Mouse (Mus musculus) hindbrain, embryonic 15.5 days (tissue): Measurements from ENCODE around the gene Traip. TPM values are rescaled to one million over a fixed set of nuclear protein-coding genes. Genes with fewer than 3 reads are reported as not detected.

Source experiments
- ATAC-seq: fragments of 200-750 bp; cut with Nextera tagmentation; 2 replicates; pipeline ENCODE4 v1.8.0; 2017; ENCODE audit warnings: low read depth, moderate number of reproducible peaks, moderate TSS enrichment; ENCODE audit not compliant: low FRiP score
- H3K27ac ChIP-seq: fragments of 300-500 bp; sonication (generic); replicated peaks from 2 replicates; pipeline ENCODE4 v1.5.1; 2015; ENCODE audit warnings: mild to moderate bottlenecking, inconsistent platforms
- H3K27me3 ChIP-seq: fragments of 300-500 bp; sonication (generic); 2 replicates; pipeline ENCODE4 v1.6.1; 2015; ENCODE audit warnings: control low read depth, inconsistent platforms
- H3K36me3 ChIP-seq: fragments of 300-500 bp; sonication (generic); 2 replicates; pipeline ENCODE4 v1.6.1; 2015; ENCODE audit warnings: control low read depth, inconsistent platforms
- H3K4me1 ChIP-seq: fragments of 300-500 bp; sonication (generic); replicated peaks from 2 replicates; pipeline ENCODE4 v1.6.1; 2015; ENCODE audit warnings: control low read depth, inconsistent platforms
- H3K4me2 ChIP-seq: fragments of 300-500 bp; sonication (generic); 2 replicates; pipeline ENCODE4 v1.6.1; 2015; ENCODE audit warnings: moderate library complexity, mild to moderate bottlenecking, inconsistent platforms
- H3K4me3 ChIP-seq: fragments of 300-500 bp; sonication (generic); 2 replicates; pipeline ENCODE4 v1.5.1; 2015; ENCODE audit warnings: mild to moderate bottlenecking, inconsistent platforms
- H3K9ac ChIP-seq: fragments of 300-500 bp; sonication (generic); 2 replicates; pipeline ENCODE4 v1.6.1; 2015; ENCODE audit warnings: inconsistent platforms
- H3K9me3 ChIP-seq: fragments of 300-500 bp; sonication (generic); 2 replicates; pipeline ENCODE4 v1.6.1; 2016; ENCODE audit warnings: control low read depth, inconsistent platforms
- WGBS: fragments of 180-500 bp; shearing (Covaris S2); methylation state at CpG from one replicate; pipeline ENCODE4 v1.1.7; 2015; 5-methylcytosine and 5-hydroxymethylcytosine counted together
- polyA plus RNA-seq: library from polyadenylated mRNA; unstranded; fragments of >200 nt; fragmentation: Nextera tagmentation; extraction: Ambion mirVana; gene quantifications from 2 replicates; pipeline ENCODE4 v1.2.1, GENCODE M21; 2015

The Traip gene
- polyA plus RNA-seq, 1 experiment from 2014 or later, result 10.5 TPM

DNA sequence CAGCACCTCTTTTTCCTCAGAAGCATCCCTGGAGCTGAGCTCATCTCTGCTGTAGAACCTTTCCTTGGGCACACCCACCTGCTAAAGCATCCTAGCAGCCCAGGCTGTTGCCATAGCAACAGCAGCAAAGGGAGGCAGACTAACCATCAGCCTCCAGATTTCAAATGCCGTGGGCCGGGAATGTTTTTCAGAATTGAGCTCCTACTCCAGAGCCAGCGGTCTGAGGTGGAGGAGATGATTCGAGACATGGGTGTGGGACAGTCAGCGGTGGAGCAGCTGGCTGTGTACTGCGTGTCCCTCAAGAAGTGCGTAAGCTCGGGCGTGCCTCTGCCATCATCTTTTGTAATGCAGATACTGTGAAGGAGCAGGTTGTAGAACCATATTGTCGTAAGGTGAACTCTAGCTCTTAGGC is 11.4 kb downstream of the Traip start:
- peak overlapping the region; percentile 44 for H3K4me2 ChIP-seq
- no peaks in the 10 kb centered on the region for H3K36me3 ChIP-seq
- ATAC-seq, result peak; percentile 78
- peaks cover 22% of the 10 kb centered on the region for H3K4me1 ChIP-seq
- no peaks in the 10 kb centered on the region for H3K27me3 ChIP-seq
- 0 out of 2 replicates have a peak overlapping the region, but pooled peaks have one; percentile 8 for H3K9ac ChIP-seq
- H3K27ac ChIP-seq, result peak overlapping the region; percentile 82
- WGBS, result 60% methylated on average over 10 of the region's 10 CpGs
- 0 out of 2 replicates have a peak overlapping the region, but pooled peaks have one; percentile 7 for H3K4me3 ChIP-seq
- H3K9me3 ChIP-seq, result no peaks in the 10 kb centered on the region

DNA sequence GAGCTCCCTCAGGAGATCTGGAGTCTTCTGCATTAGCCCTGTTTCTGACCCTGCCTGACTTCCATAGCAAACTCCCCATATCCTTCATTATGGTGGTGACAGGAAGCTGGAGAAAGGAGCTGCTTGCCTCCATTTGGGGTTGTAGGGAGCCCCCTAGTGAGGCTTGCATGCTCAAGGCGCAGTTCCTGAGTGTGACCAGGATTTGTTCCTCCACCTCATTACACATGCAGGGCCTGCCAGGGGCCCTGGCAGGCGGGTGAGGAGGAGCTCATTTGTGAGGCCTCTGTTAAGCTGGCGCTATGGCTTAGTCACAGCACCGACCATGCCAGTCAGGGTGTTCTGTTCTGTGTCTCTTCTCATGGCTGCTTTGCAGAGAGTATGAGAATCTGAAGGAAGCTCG is 11.9 kb downstream of the Traip start:
- no peaks in the 10 kb centered on the region for H3K36me3 ChIP-seq
- H3K4me1 ChIP-seq, result peaks cover 22% of the 10 kb centered on the region
- 44% methylated on average over 5 of the region's 5 CpGs for WGBS
- no peaks in the 10 kb centered on the region for H3K27me3 ChIP-seq
- no peaks in the 10 kb centered on the region for H3K9me3 ChIP-seq
- H3K4me2 ChIP-seq, result peak overlapping the region; percentile 44
- H3K27ac ChIP-seq, result peak overlapping the region; percentile 82
- ATAC-seq, result peak; percentile 52; the same call in 1 of the 2 replicates
- no peak overlapping the region for H3K9ac ChIP-seq
- no peak overlapping the region for H3K4me3 ChIP-seq

DNA sequence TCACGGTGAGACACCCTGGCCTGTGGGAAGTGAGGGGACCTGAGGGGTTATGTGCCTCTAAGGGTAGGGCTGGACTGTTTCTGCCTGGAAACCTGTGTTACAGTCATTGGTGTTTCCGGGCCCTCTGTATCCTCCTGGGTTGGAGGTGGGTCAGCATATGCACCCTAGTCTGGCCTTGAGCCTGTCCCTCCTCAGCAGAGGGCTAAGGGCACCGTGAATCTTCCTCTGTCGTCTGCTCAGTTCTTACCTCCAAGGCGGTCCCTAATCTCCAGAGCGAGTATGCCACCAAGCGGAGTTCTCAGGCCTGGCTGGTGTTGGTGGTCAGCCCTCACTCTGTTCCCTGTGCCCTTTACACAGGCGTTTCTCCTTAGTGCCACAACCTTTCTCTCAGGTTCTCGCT is 13.0 kb downstream of the Traip start:
- Histone ChIP-seq H3K36me3 (no peaks in the 10 kb centered on the region), H3K9me3 (no peaks in the 10 kb centered on the region), H3K9ac (no peak overlapping the region), H3K4me3 (no peak overlapping the region), H3K27me3 (no peaks in the 10 kb centered on the region), H3K4me1 (peaks cover 22% of the 10 kb centered on the region), H3K4me2 (no peak overlapping the region), H3K27ac (no peak overlapping the region)
- ATAC-seq, result no peak
- 94% methylated on average over 9 of the region's 9 CpGs for WGBS

DNA sequence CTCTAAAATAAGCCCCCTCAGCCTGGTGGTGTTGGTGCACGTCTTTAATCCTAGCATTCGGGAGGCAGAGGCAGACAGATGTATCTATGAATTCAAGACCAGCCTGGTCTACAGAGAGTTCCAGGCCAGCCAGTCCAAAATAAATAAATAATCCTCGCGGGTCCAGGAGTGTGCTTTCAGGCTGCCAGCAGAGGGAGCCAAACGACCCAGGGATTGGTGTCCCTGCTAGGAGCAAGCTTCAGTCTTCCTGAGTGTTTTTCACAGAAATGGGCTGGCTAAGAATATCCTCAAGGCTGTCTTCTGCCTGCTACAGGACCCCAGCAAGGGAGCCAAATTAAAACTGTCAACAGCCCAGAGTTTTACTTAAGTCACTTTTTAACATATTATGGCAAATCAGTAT is 13.8 kb downstream of the Traip start:
- peaks cover 22% of the 10 kb centered on the region for H3K4me1 ChIP-seq
- H3K36me3 ChIP-seq, result no peaks in the 10 kb centered on the region
- H3K27ac ChIP-seq, result no peak overlapping the region
- H3K4me2 ChIP-seq, result no peak overlapping the region
- H3K4me3 ChIP-seq, result no peak overlapping the region
- 26% methylated on average over 5 of the region's 5 CpGs for WGBS
- H3K9me3 ChIP-seq, result no peaks in the 10 kb centered on the region
- ATAC-seq, result no peak
- no peak overlapping the region for H3K9ac ChIP-seq
- H3K27me3 ChIP-seq, result no peaks in the 10 kb centered on the region

DNA sequence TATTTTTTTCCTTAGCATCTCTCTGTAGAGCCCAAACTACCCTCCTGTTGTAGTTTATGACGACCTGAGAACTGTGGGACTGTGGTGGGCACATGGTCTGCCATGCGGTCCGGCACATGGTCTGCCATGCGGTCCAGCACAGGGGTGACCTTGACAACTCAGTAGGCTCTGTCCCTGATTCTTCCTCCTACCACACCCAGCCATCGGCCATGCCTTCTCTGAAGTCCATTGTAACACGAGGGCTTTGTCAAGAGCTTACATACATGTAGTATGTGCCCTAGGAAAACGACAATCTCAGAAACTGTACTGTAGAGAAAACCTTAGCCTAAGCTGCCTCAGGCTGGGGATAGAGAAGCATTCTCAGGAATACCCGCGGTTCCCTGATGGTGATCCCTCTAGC is 14.7 kb downstream of the Traip start:
- no peak overlapping the region for H3K4me3 ChIP-seq
- H3K27ac ChIP-seq, result no peak overlapping the region
- no peaks in the 10 kb centered on the region for H3K36me3 ChIP-seq
- H3K4me2 ChIP-seq, result no peak overlapping the region
- ATAC-seq, result no peak
- no peak overlapping the region for H3K9ac ChIP-seq
- no peaks in the 10 kb centered on the region for H3K27me3 ChIP-seq
- H3K4me1 ChIP-seq, result peaks cover 22% of the 10 kb centered on the region
- no peaks in the 10 kb centered on the region for H3K9me3 ChIP-seq
- 97% methylated on average over 9 of the region's 9 CpGs for WGBS

DNA sequence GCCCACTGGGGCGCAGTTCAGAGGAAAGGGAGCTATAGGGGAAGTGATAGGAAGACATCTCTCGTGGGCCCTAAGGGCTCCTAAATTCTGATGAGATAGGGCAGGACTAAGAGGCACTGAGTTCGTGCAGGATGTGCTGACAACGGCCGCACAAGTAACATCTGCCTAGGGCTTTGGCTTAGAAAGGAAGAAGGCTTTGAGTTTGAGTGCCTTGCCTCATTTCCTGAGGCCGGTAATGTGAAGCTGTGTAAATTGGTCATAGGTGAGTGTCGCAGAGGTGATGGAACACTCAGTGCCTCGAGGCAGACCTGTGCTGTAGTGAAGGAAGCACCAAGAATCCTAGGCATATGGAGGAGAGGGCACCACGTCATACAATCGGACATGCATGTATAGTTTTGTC is 16.7 kb downstream of the Traip start:
- Histone ChIP-seq H3K27ac (no peak overlapping the region), H3K9me3 (no peaks in the 10 kb centered on the region), H3K4me1 (peaks cover 8% of the 10 kb centered on the region), H3K4me2 (no peak overlapping the region), H3K36me3 (no peaks in the 10 kb centered on the region), H3K27me3 (no peaks in the 10 kb centered on the region), H3K9ac (no peak overlapping the region), H3K4me3 (no peak overlapping the region)
- no peak for ATAC-seq
- 95% methylated on average over 10 of the region's 10 CpGs for WGBS

DNA sequence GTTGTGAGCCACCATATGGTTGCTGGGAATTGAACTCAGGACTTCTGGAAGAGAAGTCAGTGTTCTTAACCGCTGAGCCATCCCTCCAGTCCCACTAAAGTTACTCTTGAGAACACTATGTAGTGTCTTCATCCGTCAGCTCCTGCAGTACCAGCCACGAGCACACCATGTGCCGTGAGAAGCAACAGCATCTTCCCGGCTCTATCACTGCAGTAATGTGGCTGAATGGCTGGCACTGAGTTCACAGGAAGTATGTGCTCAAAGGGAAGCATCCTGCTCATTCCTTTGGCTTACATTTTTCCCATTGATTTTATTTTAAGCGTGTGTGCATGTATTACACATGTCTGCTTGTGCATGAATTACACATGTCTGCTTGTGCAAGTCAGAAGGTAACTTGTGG is 17.5 kb downstream of the Traip start:
- Histone ChIP-seq H3K27ac (no peak overlapping the region), H3K9me3 (no peaks in the 10 kb centered on the region), H3K4me1 (peaks cover under 1% of the 10 kb centered on the region), H3K4me2 (no peak overlapping the region), H3K9ac (no peak overlapping the region), H3K27me3 (no peaks in the 10 kb centered on the region), H3K36me3 (no peaks in the 10 kb centered on the region), H3K4me3 (no peak overlapping the region)
- WGBS, result 89% methylated on average over 6 of the region's 6 CpGs
- ATAC-seq, result no peak

DNA sequence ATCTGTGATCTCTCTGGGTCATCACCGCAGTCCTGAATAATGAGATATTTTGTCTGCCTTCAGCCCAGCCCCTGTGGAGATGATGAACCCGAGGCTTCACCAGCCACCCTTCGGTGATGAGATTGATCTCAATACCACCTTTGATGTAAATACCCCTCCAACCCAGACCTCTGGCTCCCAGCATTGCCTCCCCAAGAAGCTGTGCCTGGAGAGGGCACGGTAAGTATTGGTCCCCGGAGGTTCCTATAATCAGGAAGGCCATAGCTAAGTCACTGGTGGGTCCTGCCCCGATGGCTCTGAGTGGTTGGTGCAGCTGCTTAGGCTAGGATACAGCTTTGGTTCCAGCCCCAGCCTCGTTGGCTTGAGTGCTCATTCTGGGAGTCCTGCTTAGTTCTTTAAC is 18.6 kb downstream of the Traip start:
- 92% methylated on average over 7 of the region's 7 CpGs for WGBS
- Histone ChIP-seq H3K9me3 (no peaks in the 10 kb centered on the region), H3K4me2 (no peak overlapping the region), H3K4me1 (no peaks in the 10 kb centered on the region), H3K27me3 (no peaks in the 10 kb centered on the region), H3K36me3 (no peaks in the 10 kb centered on the region), H3K9ac (no peak overlapping the region), H3K4me3 (no peak overlapping the region), H3K27ac (no peak overlapping the region)
- no peak for ATAC-seq

DNA sequence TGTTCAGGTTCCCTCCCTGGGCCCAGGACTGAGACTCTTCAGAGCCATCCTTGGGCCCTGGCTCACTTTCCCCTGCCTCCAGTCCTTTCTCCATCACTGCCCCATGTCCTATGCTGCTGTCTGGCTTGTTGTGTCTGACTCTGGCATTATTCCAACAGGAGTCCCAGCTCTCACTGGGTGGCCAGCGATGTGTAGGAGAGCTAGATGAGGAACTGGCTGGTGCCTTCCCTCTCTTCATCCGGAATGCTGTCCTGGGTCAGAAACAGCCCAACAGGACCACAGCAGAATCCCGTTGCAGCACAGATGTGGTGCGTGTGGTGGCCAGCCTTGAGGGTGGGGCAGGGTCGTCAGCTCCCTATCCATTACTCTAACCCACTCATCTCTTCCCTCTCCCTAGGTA is 20.4 kb downstream of the Traip start:
- Histone ChIP-seq H3K9ac (no peak overlapping the region), H3K27ac (no peak overlapping the region), H3K4me1 (no peaks in the 10 kb centered on the region), H3K4me3 (no peak overlapping the region), H3K9me3 (no peaks in the 10 kb centered on the region), H3K36me3 (no peaks in the 10 kb centered on the region), H3K4me2 (no peak overlapping the region), H3K27me3 (no peaks in the 10 kb centered on the region)
- ATAC-seq, result no peak
- 85% methylated on average over 5 of the region's 5 CpGs for WGBS

DNA sequence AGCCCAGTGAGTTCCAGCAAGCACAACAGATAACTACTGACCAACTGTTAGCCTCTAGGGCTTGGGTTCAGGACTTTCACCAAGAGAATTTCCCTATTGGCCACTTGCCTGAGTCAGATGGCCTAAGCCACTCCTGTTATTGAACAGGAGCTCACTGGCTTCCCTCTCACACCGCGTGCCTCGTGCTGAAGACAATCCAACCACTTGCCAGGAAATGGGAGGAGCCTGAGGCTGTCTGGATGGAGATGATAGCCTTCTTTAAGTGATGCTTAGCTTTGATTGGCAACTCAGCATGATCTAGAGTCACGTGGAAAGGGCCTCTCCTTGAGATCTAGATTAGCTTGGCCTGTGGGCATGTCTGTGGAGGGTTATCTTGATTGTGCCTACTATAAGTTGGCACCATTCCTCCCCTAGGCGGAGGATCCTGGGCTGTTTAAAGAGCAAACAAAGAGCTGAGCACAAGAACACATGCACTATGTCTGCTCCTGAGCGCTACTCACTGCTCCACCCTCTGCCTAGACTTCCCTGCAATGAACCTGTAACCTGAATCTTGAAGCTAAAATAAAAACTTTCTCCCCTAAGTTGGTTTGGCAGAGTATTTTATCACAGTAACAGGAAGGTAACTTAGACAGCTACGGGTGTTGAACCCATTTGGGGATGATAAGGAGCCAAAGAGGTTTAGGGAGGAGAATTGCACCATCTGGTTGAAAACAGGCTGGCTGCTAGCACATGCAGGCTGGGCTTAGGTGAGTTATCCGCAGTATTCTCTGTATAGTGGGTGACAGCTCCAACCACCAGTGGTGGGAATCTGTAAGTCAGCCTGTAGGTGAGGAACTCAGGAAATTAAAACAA is 22.0 kb downstream of the Traip start:
- Histone ChIP-seq H3K9me3 (no peaks in the 10 kb centered on the region), H3K4me3 (no peak overlapping the region), H3K27me3 (no peaks in the 10 kb centered on the region), H3K4me2 (no peak overlapping the region), H3K9ac (no peak overlapping the region), H3K27ac (no peak overlapping the region), H3K36me3 (no peaks in the 10 kb centered on the region), H3K4me1 (no peaks in the 10 kb centered on the region)
- no peak for ATAC-seq
- 82% methylated on average over 8 of the region's 8 CpGs for WGBS

DNA sequence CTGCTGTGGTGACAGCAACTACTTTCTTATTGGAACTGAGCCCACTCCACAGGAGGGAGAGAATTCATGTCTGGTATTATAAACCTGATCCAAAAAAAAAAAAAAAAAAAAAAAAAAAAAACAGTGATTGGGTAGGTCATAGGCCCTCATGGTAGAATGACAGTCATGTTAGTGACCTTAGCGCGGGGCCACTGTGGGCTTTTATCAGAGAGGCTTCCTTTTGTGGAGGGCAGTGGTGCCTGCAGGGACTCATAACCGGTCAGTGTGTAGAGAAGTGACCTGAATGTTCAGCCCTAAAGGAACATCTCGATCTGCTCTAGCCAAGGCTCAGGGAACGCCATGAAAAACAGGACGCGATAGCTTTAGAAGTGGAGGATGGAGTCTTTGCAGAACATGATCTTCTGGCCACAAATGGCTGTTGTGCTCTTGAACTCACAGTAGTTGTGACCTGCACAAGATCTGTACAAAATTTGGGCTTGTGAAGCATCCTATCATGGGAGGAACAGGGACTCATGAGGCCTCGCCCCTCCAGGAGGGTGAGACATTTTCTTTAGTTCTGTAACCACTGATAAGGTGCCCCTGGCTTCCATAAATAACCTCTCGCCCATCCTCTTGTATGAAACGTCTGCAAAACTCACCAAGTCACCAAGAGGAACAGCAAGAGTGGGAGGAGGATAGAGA is 24.7 kb downstream of the Traip start:
- no peak for ATAC-seq
- WGBS, result 85% methylated on average over 10 of the region's 10 CpGs
- H3K4me1 ChIP-seq, result no peaks in the 10 kb centered on the region

More for the DNA sequence above, 24.7 kb downstream of the Traip start:
- Histone ChIP-seq H3K9ac (no peak overlapping the region), H3K27ac (no peak overlapping the region), H3K27me3 (no peaks in the 10 kb centered on the region), H3K4me2 (no peak overlapping the region), H3K36me3 (no peaks in the 10 kb centered on the region), H3K9me3 (no peaks in the 10 kb centered on the region), H3K4me3 (no peak overlapping the region)
